Mouse (Mus musculus) Patski (cell line): ENCODE data around the gene Cant1. TPM values are rescaled to one million over a fixed set of nuclear protein-coding genes. Genes with fewer than 3 reads are reported as not detected.
A peak's percentile ranks its signal among the peaks of the same experiment; 100 is the strongest.

Source experiments
- ATAC-seq: fragments of 100-300 bp; one replicate; pipeline ENCODE4 v1.8.0; 2021
- CTCF ChIA-PET: fragments of 350-600 bp; sonication (Branson Sonifier 250); formaldehyde crosslinking; loops from one replicate; lab custom pipeline; 2022; ENCODE audit warnings: inconsistent platforms; lab: Charles Lee
- POLR2A ChIA-PET: fragments of 350-600 bp; sonication (Branson Sonifier 250); formaldehyde crosslinking; loops from one replicate; lab custom pipeline; 2022; ENCODE audit warnings: antibody characterized with exemption, inconsistent platforms; lab: Charles Lee
- DNase-seq: peaks from one replicate; pipeline ENCODE4 v3.0.0-alpha.2; 2011; ENCODE audit warnings: low read depth, low spot score
- H3K27me3 ChIP-seq: fragments of 371-371 bp; one replicate; pipeline ENCODE4 v1.5.1; 2021
- CTCF ChIP-seq: fragments of 100-300 bp; IDR thresholded peaks from one replicate; pipeline ENCODE4 v1.5.1; 2021
- in situ Hi-C: fragments of 300-500 bp; cut with MboI; formaldehyde crosslinking; loops from 3 replicates; pipeline ENCODE4 v1.11.1; 2018; ENCODE audit warnings: low pct_unique_long_range_greater_than_20kb, mixed read lengths
- polyA plus RNA-seq: library from polyadenylated mRNA; unstranded; gene quantifications from one replicate; pipeline ENCODE4 v1.2.3, GENCODE M21; 2021

Gene Cant1
- polyA plus RNA-seq, 1 experiment from 2014 or later: 49.4 TPM

- CTCF ChIA-PET: interaction anchor here (0.9 to 1.5 kb wide), 4 partner anchors 8 to 13 kb away, joined by 3 to 5 read pairs (median 4); no protein-coding TSS in a partner anchor
- DNase-seq: no peak
- in situ Hi-C loops: no loop called here
These were observed 12.4 kb upstream of the Cant1 start for GRCm38 (mm10) chr11:118431100-118431948.

GRCm38 (mm10) chr11:118430291-118430885 lies 11.5 kb upstream of the Cant1 start:
- ATAC-seq (peak; percentile 36), DNase-seq (no peak)
- no peaks in the 10 kb centered on the region for H3K27me3 ChIP-seq
- in situ Hi-C loops: no loop called here
- TF ChIP-seq CTCF: no peak
- POLR2A ChIA-PET: no interaction called here
- CTCF ChIA-PET: interaction anchor here (0.9 to 3.0 kb wide), 3 partner anchors 9 to 14 kb away, joined by 3 to 11 read pairs (median 4); no protein-coding TSS in a partner anchor

More at GRCm38 (mm10) chr11:118431100-118431948, 12.4 kb upstream of the Cant1 start:
- TF ChIP-seq CTCF: no peak
- no peaks in the 10 kb centered on the region for H3K27me3 ChIP-seq
- POLR2A ChIA-PET: no interaction called here
- no peak for ATAC-seq

DNA sequence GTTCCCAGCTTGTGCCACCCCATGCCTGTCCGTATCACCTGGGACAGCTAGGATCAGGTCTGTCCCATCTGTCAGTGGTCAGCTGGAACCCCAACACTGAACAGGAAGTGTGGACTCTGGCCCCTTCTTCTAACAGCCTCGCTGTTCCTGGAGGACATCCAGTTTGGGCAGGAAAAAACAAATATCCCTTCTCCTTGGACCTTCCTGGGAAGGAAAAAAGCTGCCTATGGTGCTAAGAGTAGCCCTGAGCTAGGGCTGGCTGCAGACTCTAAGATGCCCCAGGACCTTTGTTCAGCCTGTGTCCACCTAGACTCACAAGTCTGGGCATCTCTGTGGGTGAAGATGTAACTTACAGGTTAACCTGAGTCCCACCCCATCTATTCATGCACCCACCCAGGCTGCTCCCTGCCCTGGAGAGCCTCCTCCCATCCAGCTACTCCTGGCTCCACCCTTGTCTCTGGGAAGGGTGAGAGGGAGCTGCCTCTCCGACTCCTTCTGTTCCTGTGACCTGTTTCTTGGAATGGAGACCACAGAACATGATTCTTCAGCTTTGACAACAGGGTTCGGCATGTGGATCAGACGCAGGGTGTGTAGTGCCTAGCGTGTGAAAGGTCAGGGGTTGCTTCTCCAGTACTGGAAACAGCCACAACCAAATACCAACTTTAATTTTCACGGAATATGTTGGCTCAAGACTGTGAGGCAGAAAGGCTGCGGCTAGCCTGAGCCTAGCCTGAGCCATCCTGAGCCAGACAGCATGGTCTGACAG lies 10.2 kb upstream of the Cant1 start:
- DNase-seq (no peak), ATAC-seq (no peak)
- POLR2A ChIA-PET: interaction anchor here (1.3 to 1.5 kb wide), 2 partner anchors 10 to 14 kb away, joined by 3 read pairs; partner anchors contain the start of gene Cant1
- H3K27me3 ChIP-seq: no peaks in the 10 kb centered on the region
- no peak for TF ChIP-seq CTCF
- CTCF ChIA-PET: interaction anchor here (1.2 to 3.0 kb wide), 2 partner anchors 8 to 14 kb away, joined by 3 to 11 read pairs; no protein-coding TSS in a partner anchor
- in situ Hi-C loops: no loop called here

DNA sequence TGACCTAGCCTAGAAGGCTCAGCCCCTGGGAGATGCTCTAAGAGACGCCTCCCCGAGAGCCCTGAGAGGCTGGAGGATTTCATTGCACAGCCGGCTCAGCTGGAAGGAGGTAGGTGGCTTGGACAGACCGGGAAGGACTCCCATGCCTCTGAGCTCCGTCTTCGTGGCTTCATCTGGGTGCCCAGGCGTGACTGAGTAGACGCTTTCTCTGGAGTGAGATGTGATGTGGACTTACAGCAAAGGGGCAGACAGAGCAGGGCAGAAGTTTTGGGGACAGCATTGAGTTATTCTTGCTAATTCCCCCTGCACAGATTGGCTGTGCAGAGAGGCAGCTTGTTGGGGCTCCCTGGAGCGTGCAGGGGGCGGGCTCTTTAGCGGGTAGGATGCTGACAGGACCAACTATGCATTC lies 9.6 kb upstream of the Cant1 start:
- in situ Hi-C loops: no loop called here
- POLR2A ChIA-PET: interaction anchor here (1.3 to 1.5 kb wide), 2 partner anchors 9 to 14 kb away, joined by 3 read pairs; partner anchors contain the start of gene Cant1
- TF ChIP-seq CTCF: no peak
- no peak for DNase-seq
- no peak for ATAC-seq
- H3K27me3 ChIP-seq: no peaks in the 10 kb centered on the region
- CTCF ChIA-PET: interaction anchor here (1.2 to 3.0 kb wide), 2 partner anchors 9 to 15 kb away, joined by 3 to 11 read pairs; no protein-coding TSS in a partner anchor

- POLR2A ChIA-PET: interaction anchor here (0.5 kb wide), 1 partner anchor 42 kb away, joined by 3 read pairs; no protein-coding TSS in a partner anchor
- in situ Hi-C loops: no loop called here
- TF ChIP-seq CTCF: no peak
- no peaks in the 10 kb centered on the region for H3K27me3 ChIP-seq
- ATAC-seq: no peak
- no peak for DNase-seq
- CTCF ChIA-PET: interaction anchor here (3.0 kb wide), 1 partner anchor 15 kb away, joined by 11 read pairs; no protein-coding TSS in a partner anchor
These were observed 9.1 kb upstream of the Cant1 start, which contains the start of gene C1qtnf1 for GRCm38 (mm10) chr11:118427986-118428385. Gene C1qtnf1, plus strand, starts transcription at chr11:118428203.

DNA sequence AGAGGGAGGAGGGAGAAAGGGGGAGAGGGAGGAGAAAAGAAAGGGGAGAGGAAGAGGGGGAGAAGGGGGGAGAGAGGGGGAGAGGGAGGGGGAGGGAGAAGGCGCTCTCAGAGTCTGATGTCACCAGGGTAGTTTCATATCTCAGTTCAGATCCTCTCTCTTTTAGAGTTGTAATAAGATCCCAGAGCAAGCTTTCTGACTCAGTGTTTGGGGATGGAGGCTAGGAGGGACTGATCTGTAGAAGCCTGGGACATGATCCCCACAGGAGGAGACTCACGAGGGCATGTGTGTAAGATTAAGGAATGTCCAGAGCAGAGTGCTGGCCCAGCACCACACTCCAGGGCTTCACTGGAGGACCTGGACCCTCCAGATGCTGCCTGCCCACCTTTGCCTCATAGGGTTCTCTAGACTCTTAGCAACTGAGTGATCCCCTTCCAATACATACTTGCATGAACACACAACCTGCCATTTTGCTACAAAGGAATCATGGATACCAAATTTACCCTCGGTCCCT lies 8.4 kb upstream of the Cant1 start:
- POLR2A ChIA-PET: interaction anchor here (0.5 kb wide), 1 partner anchor 43 kb away, joined by 3 read pairs; no protein-coding TSS in a partner anchor
- no peak for TF ChIP-seq CTCF
- DNase-seq (no peak), ATAC-seq (no peak)
- no peaks in the 10 kb centered on the region for H3K27me3 ChIP-seq
- in situ Hi-C loops: no loop called here
- CTCF ChIA-PET: interaction anchor here (3.0 kb wide), 1 partner anchor 16 kb away, joined by 11 read pairs; no protein-coding TSS in a partner anchor

DNA sequence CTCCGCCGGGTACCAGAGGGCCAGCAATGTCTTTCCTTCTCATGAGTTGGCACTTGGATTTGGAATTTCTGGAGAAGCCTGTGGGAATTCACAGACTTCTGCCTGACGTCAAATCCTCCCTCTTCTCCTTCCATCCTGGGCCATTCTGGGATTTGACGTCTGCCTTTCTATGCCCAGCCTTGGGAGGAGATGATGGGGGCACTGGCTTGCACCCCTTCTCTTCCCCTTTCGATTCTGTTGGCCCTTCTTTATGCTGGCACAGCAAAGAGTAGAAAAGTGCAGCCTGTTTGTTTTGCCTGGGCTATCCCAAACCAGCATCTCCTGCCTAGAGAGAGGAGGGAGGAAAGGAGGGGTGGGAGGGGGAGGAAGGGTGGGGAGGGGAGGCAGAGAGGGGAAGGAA lies 7.9 kb upstream of the Cant1 start:
- ATAC-seq: no peak
- no peak for TF ChIP-seq CTCF
- POLR2A ChIA-PET: no interaction called here
- DNase-seq: no peak
- H3K27me3 ChIP-seq: no peaks in the 10 kb centered on the region
- CTCF ChIA-PET: interaction anchor here (4.9 kb wide), 1 partner anchor 18 kb away, joined by 113 read pairs; no protein-coding TSS in a partner anchor
- in situ Hi-C loops: no loop called here

GRCm38 (mm10) chr11:118424621-118425335 lies 5.9 kb upstream of the Cant1 start:
- CTCF ChIA-PET: interaction anchor here (4.2 to 4.9 kb wide), 2 partner anchors 11 to 20 kb away, joined by 36 to 113 read pairs; no protein-coding TSS in a partner anchor
- DNase-seq: no peak
- POLR2A ChIA-PET: interaction anchor here (2.4 to 2.6 kb wide), 2 partner anchors 16 to 18 kb away, joined by 9 to 14 read pairs; no protein-coding TSS in a partner anchor
- in situ Hi-C loops: no loop called here
- ATAC-seq: peak; percentile 51
- no peak for TF ChIP-seq CTCF
- H3K27me3 ChIP-seq: no peaks in the 10 kb centered on the region
